Mouse (Mus musculus): ENCODE data around the gene Alms1.

GRCm38 (mm10) chr6:85584612-85585011 lies 2.7 kb upstream of the Alms1 start:
- TF ChIP-seq FLI1 (IDR thresholded peaks at IDR 0.05; ENCODE audit: low read length) (no peak), GATA1 (IDR thresholded peaks at IDR 0.05; ENCODE audit: borderline replicate concordance, low read length) (no peak)

Data from megakaryocyte, embryonic 14.5 days (primary cell).